Mouse (Mus musculus): Measurements from ENCODE around the gene Gm10715. TPM values are rescaled to one million over a fixed set of nuclear protein-coding genes. Genes with fewer than 3 reads are reported as not detected.

Gene Gm10715
- not detected for polyA plus RNA-seq (2012; fragmentation: generic; extraction: Trizol)

GRCm38 (mm10) chr9:3036577-3036976 lies at the start of gene Gm10715:
TSS of gene Gm10715 (plus strand) at chr9:3036877.

GRCm38 (mm10) chr9:3000445-3000972 lies 36.2 kb upstream of the Gm10715 start, which contains the start of gene Gm10722:
TSS of gene Gm10722 (plus strand) at chr9:3000922.

GRCm38 (mm10) chr9:3002794-3003396 lies 33.8 kb upstream of the Gm10715 start, which contains the start of gene Gm11168:
TSS of gene Gm11168 (plus strand) at chr9:3003346.

GRCm38 (mm10) chr9:3012733-3013279 lies 23.9 kb upstream of the Gm10715 start, which contains the start of gene Gm10721:
TSS of gene Gm10721 (plus strand) at chr9:3013140.

GRCm38 (mm10) chr9:3015354-3015753 lies 21.3 kb upstream of the Gm10715 start, which contains the start of gene Gm10720:
TSS of gene Gm10720 (plus strand) at chr9:3015654.

GRCm38 (mm10) chr9:3017108-3017507 lies 19.6 kb upstream of the Gm10715 start, which contains the start of gene Gm10719:
TSS of gene Gm10719 (plus strand) at chr9:3017408.

GRCm38 (mm10) chr9:3023312-3023984 lies 13.2 kb upstream of the Gm10715 start, which contains the start of gene Gm10718:
TSS of gene Gm10718 (plus strand) at chr9:3023547.

GRCm38 (mm10) chr9:3024912-3025467 lies 11.7 kb upstream of the Gm10715 start, which contains the start of gene Gm10717:
TSS of gene Gm10717 (plus strand) at chr9:3025417.

GRCm38 (mm10) chr9:3034299-3034698 lies 2.4 kb upstream of the Gm10715 start, which contains the start of gene Gm17535:
TSS of gene Gm17535 (plus strand) at chr9:3034599.

Other genes with a start within 250 kb of the Gm10715 start
- not detected for gene Gm10722, start 36.0 kb upstream of the Gm10715 start, polyA plus RNA-seq (2012; fragmentation: generic; extraction: Trizol)
- gene Gm11168, start 33.5 kb upstream of the Gm10715 start, polyA plus RNA-seq (2012; fragmentation: generic; extraction: Trizol): not detected
- not detected for gene Gm10721, start 23.7 kb upstream of the Gm10715 start, polyA plus RNA-seq (2012; fragmentation: generic; extraction: Trizol)
- gene Gm10720, start 21.2 kb upstream of the Gm10715 start, polyA plus RNA-seq (2012; fragmentation: generic; extraction: Trizol): not detected
- gene Gm10719, start 19.5 kb upstream of the Gm10715 start, polyA plus RNA-seq (2012; fragmentation: generic; extraction: Trizol): under 1 TPM in 1 of 2 experiments, not detected in 1; 0.09 TPM
- gene Gm10718, start 13.3 kb upstream of the Gm10715 start, polyA plus RNA-seq (2012; fragmentation: generic; extraction: Trizol): not detected
- gene Gm10717, start 11.5 kb upstream of the Gm10715 start, polyA plus RNA-seq (2012; fragmentation: generic; extraction: Trizol): not detected
- not detected for gene Gm17535, start 2.3 kb upstream of the Gm10715 start, polyA plus RNA-seq (2012; fragmentation: generic; extraction: Trizol)

Measured in C3H10T1/2 (cell line).